Mouse (Mus musculus): ENCODE data around the gene Harbi1.

The Harbi1 gene

DNA sequence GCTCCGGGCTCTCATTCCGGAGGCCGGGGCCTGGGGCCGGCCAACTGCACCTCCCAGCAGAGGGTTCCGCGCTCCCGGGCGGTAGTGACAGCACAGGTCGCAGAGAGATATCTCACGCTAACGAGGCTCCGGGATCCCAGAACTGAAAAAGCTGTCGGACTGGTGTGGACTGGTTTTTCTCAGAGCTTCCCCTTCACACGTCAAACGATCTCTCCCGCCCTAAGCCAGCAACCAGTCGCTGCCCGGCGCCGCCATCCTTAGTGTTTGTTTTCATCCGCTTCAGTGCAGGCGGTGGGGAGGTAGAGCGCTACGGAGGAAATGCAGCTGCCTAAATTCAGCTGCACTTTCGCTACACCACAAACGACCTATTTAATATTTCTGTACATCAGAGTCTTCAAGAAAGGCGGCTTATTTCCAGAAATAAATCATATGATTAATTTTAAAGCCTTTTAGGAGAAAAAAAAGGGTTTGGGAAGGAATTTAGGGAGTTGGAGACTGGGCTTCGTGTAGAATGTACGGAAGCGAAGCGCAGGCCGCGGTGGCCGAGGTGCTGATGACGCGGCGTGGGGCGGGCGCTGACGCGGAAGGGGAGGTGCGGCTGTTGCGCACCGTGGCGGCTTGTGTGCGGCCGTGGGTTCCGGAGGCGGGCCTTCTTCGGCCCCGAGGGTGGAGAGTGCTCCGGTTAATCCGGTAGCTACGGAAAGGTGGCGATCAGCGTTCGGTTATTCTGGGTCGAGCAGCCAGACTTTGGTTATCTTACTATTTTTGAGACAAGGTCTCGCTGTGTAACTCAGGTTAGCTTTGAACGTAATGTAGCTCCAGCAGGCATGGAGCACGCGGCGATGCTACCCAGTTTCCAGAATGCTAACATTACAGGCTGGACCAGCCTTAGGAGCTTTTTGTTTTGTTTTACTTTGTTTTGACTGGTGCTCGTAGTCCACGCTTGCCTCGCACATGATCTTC is at the start of gene Harbi1, which contains the start of gene Atg13:
Gene Harbi1 (plus strand): TSS at position 581 of the 963 bp plus-strand sequence.
Gene Atg13 (minus strand): TSS at position 305 of the 963 bp plus-strand sequence.
- peak; percentile 77 to 90 for DNase-seq (ENCODE audit: low spot score in 2 of 2)

DNA sequence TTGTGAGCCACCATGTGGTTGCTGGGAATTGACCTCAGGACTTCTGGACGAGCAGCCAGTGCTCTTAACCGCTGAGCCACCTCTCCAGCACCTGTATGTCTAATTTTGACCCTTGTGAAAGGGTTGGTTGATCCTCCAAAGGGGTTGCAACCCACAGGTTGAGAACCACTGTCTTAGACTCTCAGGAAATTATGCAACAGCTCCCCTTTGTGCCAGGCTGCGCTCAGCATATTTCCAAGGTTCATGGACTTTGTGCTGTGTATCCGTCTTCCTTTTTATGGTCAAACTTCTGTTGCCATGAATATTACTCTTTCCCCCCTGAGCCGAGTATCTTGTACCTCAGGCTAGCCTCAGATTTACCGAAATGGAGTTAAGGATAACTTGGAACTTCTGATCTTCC is 49.7 kb upstream of the Harbi1 start:
- no peak for DNase-seq (ENCODE audit: low spot score in 2 of 2)

DNA sequence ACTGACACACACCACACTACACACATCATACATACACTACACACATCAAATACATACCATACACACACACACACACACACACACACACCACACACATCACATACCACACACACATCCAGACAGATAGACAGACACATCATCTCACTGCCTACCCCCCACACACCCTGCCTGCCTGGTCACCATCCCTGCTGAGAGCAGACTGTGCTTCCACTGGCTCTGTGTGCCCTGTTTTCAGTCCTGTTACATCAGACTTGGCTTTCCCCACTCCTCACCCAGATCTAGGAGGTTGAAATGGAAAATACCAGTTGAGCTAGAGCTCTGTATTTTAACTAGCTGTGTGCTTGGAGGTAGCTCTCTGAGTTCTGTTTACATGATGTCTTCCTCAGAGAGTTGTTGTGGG is 45.9 kb upstream of the Harbi1 start:
- no peak for DNase-seq (ENCODE audit: low spot score in 2 of 2)

DNA sequence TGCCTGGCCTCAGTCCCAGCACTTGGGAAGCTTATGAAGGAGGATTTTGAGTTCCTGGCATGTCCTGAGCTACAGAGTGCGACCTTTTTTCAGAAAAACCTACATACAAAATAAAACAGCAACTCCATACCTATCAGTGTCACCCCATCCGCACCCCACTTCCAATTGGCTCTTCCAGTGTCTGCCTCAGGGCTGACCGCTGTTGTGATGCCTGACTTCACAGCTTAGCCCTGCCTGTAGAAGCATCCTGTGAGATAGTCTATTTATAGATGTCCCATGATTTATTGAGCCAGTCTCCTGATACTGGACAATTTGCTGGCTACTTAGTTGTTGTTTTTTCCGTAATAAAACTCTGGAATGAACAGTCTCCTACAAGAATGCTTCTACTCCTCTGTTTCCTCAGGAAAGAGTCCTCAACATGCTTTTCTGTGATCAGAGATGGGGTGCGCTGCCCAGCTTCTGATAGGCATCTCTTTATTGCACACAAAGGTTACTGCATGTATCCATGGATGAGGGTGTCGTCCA is 44.2 kb upstream of the Harbi1 start:
- no peak for DNase-seq (ENCODE audit: low spot score in 2 of 2)

DNA sequence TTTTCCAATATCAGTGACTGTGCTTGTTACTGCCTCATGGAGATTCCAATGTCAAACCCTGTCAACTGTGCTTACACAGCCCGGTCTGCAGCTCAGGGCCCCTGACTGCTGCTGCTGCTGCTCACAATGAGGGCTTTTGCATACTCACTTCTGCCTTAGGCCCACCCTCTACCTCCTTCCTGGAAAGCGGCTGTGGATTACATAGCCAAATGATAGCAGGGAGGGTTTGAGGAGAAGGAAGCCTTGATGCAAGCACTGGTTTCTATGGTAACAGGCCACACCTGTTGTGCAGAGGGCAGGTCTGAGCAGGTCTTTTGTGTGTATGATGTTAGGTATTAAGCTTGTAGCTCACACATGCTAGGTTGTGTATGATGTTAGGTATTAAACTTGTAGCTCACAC is 42.9 kb upstream of the Harbi1 start:
- no peak for DNase-seq (ENCODE audit: low spot score in 2 of 2)

DNA sequence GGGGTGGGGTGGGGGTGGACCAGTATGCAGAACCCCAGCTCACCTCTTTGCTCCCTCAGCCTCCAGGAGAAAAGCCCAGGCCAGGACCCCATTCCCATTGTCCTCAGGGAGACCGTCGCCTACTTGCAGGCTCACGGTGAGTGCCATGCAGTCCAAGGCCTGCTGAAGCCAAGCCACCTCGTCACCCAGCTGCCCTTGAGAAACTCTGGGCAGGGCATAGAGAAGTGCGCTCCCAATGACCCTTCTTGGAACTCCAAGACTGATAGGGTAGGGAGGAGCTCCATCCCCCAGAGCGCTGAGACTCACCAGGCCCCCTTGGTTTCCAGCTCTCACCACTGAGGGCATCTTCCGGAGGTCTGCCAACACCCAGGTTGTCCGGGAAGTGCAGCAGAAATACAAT is 41.3 kb upstream of the Harbi1 start:
- no peak for DNase-seq (ENCODE audit: low spot score in 2 of 2)

DNA sequence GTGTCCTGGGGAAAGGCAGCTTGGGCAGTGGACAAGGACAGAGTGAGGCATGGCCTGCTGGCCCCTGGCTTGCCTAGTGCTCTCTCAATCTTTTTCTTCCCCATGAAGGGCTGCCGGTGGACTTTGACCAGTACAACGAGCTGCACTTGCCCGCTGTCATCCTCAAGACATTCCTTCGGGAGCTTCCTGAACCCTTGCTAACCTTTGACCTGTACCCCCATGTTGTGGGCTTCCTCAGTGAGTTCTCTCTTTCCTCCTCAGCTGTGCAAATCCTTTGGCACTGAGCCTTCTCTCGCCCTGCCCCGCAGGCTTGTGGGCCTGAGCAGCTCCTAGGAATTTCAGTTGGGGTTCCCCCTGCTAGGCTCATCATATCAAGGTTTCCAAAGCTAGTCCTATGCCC is 40.6 kb upstream of the Harbi1 start:
- no peak for DNase-seq (ENCODE audit: low spot score in 2 of 2)

DNA sequence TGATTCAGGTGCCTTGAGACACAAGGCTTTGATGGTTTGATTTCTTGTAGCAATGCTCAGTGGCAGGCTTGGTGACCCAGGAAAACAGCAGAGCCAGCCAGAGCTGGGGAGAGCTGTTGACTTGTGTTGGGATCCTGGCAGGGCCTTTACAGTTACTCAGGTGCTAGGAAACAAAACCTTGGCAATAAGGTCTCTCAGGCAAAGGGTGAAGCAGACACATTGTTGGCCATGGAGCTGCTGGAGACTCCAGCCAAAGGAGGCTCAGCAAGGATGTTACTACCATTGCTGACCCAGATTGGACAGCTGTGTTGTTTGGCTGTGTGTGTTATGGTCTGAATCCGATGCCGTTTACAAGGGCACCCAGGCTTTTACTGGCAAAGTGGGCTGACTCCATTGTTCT is 37.1 kb upstream of the Harbi1 start:
- DNase-seq (ENCODE audit: low spot score in 2 of 2), result no peak

DNA sequence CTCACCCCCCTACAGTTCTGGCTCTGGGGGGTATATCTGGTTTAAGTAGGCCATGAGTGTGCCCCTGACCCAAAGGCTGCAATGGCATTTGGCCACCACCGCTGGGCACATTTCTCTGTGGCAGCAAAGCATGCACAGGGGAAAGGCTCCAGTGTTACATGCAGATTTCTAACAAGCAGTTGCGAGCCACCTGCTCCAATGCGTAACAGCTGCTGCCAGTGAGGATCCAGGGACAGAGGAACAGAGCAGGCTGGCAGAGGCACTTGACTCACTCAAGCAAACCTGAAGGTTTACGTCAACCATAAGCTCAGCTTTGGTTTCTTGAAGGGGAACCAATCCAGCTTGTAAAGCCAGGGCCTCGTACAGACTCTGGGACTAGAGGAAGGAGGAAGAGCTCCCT is 35.8 kb upstream of the Harbi1 start:
- no peak for DNase-seq (ENCODE audit: low spot score in 2 of 2)

DNA sequence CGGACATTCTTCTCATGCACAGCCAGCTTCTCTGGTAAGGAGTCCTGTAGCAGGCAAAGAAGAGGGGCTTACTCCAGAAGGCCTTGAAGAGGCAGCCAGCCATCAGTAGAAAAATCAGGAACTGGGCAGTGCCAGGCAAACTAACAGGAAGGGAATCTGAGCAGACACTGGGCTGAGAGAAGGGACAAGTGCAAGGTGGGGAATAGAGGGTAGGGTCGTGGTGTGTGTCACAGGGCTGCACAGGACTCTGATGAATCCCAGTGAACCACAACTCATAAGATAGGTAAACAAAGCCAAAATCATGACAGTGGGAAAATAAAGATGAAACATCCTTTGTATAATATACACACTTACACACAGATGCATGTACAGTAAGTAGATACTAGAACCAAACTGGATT is 34.2 kb upstream of the Harbi1 start:
- DNase-seq (ENCODE audit: low spot score in 2 of 2), result no peak

DNA sequence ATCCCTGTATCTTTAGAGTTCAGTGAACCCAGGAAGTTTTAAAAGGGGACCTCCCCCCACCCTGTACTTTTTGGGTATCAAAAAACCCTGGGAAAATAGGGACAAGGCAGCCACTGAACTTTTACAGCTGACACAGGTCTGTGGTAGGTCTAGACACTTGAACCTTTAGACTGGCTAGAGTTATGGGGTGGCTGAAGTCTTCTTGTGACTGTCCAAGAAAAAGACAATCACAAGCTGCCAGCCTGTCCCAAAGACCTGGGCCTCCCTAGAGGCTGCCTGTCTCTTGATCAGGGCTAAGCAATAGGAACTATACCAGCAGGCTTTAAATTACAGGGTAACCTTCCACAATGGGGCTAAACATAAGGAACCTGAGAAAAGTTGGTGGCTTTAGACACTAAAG is 33.7 kb upstream of the Harbi1 start:
- DNase-seq (ENCODE audit: low spot score in 2 of 2), result no peak

DNA sequence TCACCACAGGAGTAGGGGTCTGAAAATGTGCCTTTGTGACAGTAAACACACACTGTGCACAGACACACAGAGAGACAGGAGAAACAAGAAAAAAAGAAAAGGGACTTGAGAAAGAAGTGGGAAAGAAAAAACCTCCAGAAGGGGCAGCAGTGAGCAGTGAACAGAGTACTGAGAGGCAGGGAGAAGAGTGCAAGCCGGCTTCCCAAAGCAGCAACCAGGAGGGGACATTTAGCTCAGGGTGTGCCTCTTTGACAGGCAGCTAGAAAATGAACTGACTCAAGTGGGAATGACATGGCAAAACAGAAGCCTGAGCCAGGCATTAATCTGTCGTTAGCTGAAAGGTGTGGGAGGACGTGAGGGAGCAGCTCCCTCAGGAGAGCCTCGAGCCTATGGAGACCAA is 27.8 kb upstream of the Harbi1 start:
- peak in 1 of 2 experiments; percentile 60 for DNase-seq (ENCODE audit: low spot score in 2 of 2)

DNA sequence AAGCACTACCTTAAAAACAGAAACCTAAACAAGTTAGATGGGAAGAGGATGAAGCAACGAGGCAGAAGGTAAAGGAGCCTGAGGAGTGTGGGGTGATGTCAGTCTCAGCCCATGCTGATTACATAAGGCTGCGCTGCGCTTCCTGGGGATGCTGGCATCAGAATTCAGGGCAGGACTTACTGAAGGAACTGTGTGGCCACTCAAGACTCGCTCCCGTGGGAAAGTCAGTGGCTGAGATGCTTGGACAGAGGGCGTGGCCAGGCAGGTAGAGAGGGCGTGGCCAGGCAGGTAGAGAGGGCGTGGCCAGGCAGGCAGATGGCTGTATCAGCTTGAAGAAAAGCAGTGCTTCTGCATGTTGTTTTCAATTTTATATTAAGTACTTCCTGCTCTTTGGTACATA is 26.7 kb upstream of the Harbi1 start:
- no peak for DNase-seq (ENCODE audit: low spot score in 2 of 2)

DNA sequence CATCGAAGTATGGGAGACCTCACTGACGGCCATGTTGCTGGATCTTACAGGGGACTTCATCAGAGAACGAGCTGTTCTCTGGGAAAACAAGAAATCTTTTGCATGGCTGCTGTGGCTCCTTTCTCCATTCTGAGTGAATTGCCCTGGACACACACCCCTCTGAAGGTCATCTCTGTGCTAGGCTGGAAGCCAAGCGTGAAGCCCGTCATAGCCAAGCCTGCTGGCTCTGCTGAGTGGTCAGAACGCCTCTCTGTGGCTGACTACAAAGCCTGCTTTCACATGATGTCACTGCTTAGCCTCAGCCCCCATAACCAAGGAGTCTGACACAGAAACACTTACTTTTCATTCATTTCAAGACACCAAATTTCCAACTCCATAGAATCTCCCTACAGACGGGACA is 21.2 kb upstream of the Harbi1 start:
- DNase-seq (ENCODE audit: low spot score in 2 of 2), result no peak

DNA sequence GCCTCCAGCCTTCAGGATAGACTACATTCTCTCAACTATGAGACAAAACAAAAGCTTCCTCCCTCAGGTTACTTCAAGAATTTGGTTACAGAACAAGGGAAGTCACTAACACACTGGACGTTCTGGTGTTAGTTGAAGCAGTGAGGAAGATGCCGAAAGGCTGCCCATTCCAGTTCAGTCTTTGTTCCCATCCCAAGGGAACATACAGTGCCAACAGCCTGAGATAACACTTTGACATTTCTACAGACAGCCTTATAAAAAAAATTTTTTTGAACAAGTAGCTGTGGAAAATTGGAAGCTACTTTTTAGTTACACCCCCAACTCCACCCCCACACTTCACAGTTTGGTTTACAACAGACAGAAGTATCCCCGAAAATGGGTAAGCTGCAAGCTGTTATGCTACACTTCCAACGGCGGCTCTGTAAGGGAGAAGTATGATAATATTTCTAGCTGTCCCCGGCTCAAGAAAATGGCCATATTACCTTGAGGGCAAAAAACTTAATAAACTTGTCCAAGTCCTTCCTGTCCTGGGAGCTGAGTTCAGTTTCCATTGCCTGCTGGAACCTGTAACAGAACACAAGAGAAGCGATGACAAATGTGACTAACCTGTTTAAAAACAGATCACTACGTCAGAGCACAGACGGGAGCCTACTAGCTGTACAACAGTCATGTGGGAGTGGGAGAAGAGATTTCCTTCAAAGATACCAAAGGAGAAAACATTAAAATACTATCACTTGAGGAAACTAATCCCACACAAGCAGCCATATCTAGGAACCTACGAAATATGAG is 15.0 kb upstream of the Harbi1 start:
- no peak for DNase-seq (ENCODE audit: low spot score in 2 of 2)

DNA sequence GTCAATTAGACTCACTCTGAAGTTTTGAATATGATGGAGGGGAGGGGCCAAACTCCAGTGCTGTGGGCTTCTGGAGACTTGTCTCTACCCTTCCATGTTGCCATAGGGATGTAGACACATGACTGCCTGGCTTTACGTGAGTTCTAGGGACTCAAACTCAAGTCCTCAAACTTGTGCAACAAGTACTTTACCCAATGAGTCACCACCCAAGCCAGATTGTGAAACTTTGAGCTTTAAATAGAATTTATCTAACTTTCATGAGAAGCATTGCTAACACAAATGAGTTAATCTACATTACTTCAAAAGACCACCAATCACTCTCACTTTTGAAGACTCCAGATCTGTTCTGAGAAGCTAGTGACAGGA is 14.4 kb upstream of the Harbi1 start:
- no peak for DNase-seq (ENCODE audit: low spot score in 2 of 2)

DNA sequence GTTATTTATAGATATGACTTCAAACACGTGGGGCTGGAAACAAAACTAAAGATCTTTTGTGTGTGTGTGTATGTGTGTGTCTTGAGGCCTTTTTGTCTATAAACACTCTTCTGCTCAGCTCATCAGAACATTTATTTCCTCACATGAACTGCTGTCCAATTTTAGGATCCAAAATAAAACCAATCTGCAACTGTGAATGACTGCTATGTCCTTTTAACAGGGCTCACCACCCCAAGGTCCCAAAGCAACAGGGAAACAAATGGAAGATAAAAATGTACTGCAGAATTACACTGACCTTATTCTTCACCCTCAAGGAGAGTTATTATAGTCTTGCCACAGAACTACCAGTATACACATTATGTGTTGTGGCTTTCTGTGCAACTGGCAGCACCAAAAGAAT is 11.4 kb upstream of the Harbi1 start:
- DNase-seq (ENCODE audit: low spot score in 2 of 2), result no peak

DNA sequence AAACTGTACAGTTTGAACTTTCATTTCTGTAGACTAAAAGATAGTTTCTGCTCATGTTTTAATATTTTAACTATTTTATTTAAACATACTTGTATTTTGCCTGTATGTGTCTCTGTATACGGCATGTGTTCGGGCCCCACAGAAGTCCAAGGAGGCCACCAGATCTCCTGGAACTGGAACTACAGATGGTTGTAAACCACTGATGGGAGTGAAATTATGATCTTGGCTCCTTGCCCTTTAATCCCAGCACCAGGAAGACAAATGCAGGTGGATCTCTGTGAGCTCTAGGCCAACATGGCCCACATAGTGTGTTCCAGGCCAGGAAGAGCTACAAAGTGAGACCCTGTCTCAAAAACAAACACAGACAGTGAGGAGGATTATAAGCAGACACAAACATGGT is 9.3 kb upstream of the Harbi1 start:
- no peak for DNase-seq (ENCODE audit: low spot score in 2 of 2)

DNA sequence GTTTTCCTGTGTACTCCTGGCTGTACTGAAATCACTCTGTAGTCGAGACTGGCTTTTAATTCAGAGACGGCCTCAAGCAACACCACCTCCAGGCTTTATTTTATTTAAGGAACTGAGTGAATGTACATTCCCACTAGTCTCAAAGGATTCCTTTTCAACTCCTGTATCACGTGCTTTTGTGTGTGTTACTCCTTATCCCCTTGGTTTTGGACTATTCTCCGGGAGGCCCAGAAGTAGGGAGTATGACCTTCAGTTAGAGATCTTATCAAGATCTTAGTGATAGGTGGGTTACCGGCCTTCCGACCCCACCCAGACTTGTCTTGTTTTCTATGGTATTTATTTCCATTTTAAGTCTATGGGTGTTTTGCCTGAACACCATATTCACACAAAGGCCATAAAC is 4.9 kb upstream of the Harbi1 start:
- no peak for DNase-seq (ENCODE audit: low spot score in 2 of 2)

DNA sequence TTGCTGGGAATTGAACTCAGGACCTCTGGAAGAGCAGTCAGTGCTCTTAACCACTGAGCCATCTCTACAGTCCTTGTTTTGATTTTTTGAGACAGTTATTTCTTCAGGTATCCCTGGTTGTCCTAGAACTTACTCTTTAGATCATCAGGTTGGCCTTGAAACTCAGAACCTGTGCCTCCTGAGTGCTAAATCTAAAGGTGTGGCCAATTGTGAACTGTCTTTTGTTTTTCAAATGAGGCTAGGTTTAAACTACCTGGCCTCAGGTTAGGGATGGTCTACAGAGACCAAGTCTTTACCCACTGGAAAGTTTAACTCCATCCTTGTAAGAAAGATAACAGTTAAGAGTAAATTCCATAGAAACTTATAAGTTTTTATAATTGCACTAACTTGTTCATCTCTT is 4.2 kb upstream of the Harbi1 start:
- no peak for DNase-seq (ENCODE audit: low spot score in 2 of 2)

DNA sequence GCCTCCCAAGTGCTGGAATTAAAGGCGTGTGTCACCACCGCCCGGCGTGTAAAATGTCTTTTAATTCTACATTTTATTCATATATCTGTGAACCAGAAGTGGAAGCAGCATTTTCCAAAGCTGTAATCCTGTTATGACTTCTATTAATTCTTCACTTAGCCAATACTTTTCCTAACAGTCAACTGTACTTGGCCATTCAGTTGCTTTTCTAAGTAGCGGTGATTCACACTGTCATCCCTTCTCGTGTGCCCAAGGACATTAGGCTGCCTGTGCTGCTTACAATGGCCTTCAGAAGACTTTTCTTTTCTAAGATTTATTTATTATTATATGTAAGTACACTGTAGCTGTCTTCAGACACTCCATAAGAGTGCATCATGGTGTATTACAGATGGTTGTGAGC is 2.3 kb upstream of the Harbi1 start:
- DNase-seq (ENCODE audit: low spot score in 2 of 2), result no peak

DNA sequence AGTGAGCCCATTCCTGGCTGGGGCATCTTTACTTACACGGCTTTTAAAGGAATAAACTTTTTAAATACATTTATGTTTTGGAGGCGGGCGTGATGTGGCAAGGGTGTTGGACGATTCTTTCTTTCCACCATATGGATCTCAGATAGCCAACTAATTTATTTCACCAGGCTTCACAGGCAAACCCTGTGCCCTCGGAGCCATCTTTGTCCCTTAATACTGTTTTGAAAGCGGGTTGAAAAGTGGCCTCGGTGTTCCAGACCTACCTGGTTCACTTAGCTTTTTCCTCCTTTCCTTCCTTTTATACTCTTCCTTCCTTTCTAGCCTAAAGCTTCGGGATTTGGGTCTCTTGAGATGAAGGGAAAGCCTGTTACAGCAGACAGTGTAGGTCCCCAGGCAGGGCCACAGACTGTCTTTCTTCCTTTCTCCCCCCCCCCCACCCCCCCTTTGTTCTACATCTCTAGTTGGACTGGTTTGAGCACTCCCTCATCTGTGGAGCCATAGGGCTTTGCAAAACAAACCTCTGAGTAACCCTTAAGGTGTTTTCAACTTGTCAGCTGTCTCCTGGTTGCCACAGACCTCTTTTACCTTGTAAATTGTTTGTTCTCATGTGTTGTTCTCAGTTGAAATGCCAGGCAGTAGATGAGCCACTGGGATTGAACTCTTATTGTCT is 739 bp downstream of the Harbi1 start:
- no peak for DNase-seq (ENCODE audit: low spot score in 2 of 2)
